Mouse (Mus musculus) MEL (cell line): ENCODE data around the gene Wdr26. TPM values are rescaled to one million over a fixed set of nuclear protein-coding genes. Genes with fewer than 3 reads are reported as not detected.

Experiments
- DNase-seq: peaks from one replicate; pipeline ENCODE4 v3.0.0; 2011; ENCODE audit warnings: low read depth, low spot score
- H3K27ac ChIP-seq: 2 replicates; pipeline ENCODE4 v1.5.1; 2012; ENCODE audit warnings: low read depth, mild to moderate bottlenecking, control low read depth, low read length, moderate library complexity; ENCODE audit not compliant: control insufficient read depth
- H3K27me3 ChIP-seq, 2 experiments: fragments of 150-350 bp in 1 of 2; sonication (generic) in 1 of 2; 2 replicates each; pipeline ENCODE4 v1.6.1; 2012; ENCODE audit warnings: low read length in 2 of 2, mild to moderate bottlenecking in 2 of 2, improper control_type of control experiment in 1 of 2, moderate library complexity in 1 of 2; ENCODE audit not compliant: insufficient read depth in 2 of 2, control insufficient read depth in 1 of 2
- H3K36me3 ChIP-seq, 2 experiments: 2 replicates each; pipeline ENCODE4 v1.6.1; 2012 to 2014; ENCODE audit warnings: low read length in 2 of 2, improper control_type of control experiment in 1 of 2, inconsistent platforms in 1 of 2, mild to moderate bottlenecking in 1 of 2; ENCODE audit not compliant: insufficient read depth in 2 of 2, control insufficient read depth in 1 of 2
- H3K4me1 ChIP-seq, 2 experiments: fragments of 150-350 bp in 1 of 2; sonication (generic) in 1 of 2; 2 replicates each; pipeline ENCODE4 v1.6.1; 2012; ENCODE audit warnings: low read length in 2 of 2, improper control_type of control experiment in 1 of 2, mild to moderate bottlenecking in 1 of 2; ENCODE audit not compliant: insufficient read depth in 2 of 2, control insufficient read depth in 1 of 2
- H3K4me3 ChIP-seq, 2 experiments: fragments of 150-350 bp in 1 of 2; sonication (generic) in 1 of 2; 2 replicates each; pipeline ENCODE4 v1.5.1; 2012; ENCODE audit warnings: low read depth in 2 of 2, low read length in 2 of 2, mild to moderate bottlenecking in 2 of 2, moderate library complexity in 2 of 2, control low read depth in 1 of 2, improper control_type of control experiment in 1 of 2; ENCODE audit not compliant: control insufficient read depth in 1 of 2, insufficient read depth in 1 of 2
- H3K79me2 ChIP-seq: 2 replicates; pipeline ENCODE4 v1.6.1; 2012; ENCODE audit warnings: mild to moderate bottlenecking, low read length, moderate library complexity; ENCODE audit not compliant: control insufficient read depth, poor library complexity, insufficient read depth
- H3K9ac ChIP-seq: 2 replicates; pipeline ENCODE4 v1.6.1; 2012; ENCODE audit warnings: low read depth, mild to moderate bottlenecking, control low read depth, low read length, moderate library complexity; ENCODE audit not compliant: control insufficient read depth, poor library complexity, severe bottlenecking
- H3K9me3 ChIP-seq: fragments of 150-350 bp; sonication (generic); replicated peaks from 2 replicates; pipeline ENCODE4 v1.6.1; 2012; ENCODE audit warnings: mild to moderate bottlenecking, low read length, improper control_type of control experiment, moderate library complexity; ENCODE audit not compliant: insufficient read depth
- CHD1 ChIP-seq: IDR thresholded peaks from 2 replicates; pipeline ENCODE4 v1.6.1; 2012; ENCODE audit warnings: low read depth, mild to moderate bottlenecking, inconsistent platforms, low read length, improper control_type of control experiment
- CHD2 ChIP-seq: IDR thresholded peaks from 2 replicates; pipeline ENCODE4 v1.6.1; 2011; ENCODE audit warnings: low read length, improper control_type of control experiment
- ELF1 ChIP-seq: IDR thresholded peaks from 2 replicates; pipeline ENCODE4 v1.6.1; 2014; ENCODE audit warnings: low read depth, mild to moderate bottlenecking, inconsistent platforms, low read length, improper control_type of control experiment, moderate library complexity
- EP300 ChIP-seq, 2 experiments: IDR thresholded peaks; 2 replicates each; pipeline ENCODE4 v1.6.1; 2011; ENCODE audit warnings: improper control_type of control experiment in 2 of 2, low read length in 2 of 2, low read depth in 1 of 2, mild to moderate bottlenecking in 1 of 2
- GATA1 ChIP-seq: IDR thresholded peaks from 2 replicates; pipeline ENCODE4 v1.6.1; 2011; ENCODE audit warnings: low read depth, low read length, improper control_type of control experiment
- HCFC1 ChIP-seq: IDR thresholded peaks from 2 replicates; pipeline ENCODE4 v1.6.1; 2012; ENCODE audit warnings: low read depth, mild to moderate bottlenecking, inconsistent platforms, low read length, improper control_type of control experiment, moderate library complexity
- MAX ChIP-seq: IDR thresholded peaks from 2 replicates; pipeline ENCODE4 v1.6.1; 2011; ENCODE audit warnings: low read length, improper control_type of control experiment
- MAZ ChIP-seq: IDR thresholded peaks from 2 replicates; pipeline ENCODE4 v1.6.1; 2012; ENCODE audit warnings: low read depth, mild to moderate bottlenecking, inconsistent platforms, low read length, improper control_type of control experiment
- MXI1 ChIP-seq: IDR thresholded peaks from 2 replicates; pipeline ENCODE4 v1.6.1; 2011; ENCODE audit warnings: mild to moderate bottlenecking, low read depth, low read length, improper control_type of control experiment
- MYB ChIP-seq: IDR thresholded peaks from 2 replicates; pipeline ENCODE4 v1.6.1; 2011; ENCODE audit warnings: mild to moderate bottlenecking, low read depth, low read length, improper control_type of control experiment
- POLR2AphosphoS5 ChIP-seq: IDR thresholded peaks from 2 replicates; pipeline ENCODE4 v1.6.1; 2012; ENCODE audit warnings: low read depth, borderline replicate concordance, mild to moderate bottlenecking, inconsistent platforms, low read length, moderate library complexity, mixed read lengths
- RAD21 ChIP-seq: IDR thresholded peaks from 2 replicates; pipeline ENCODE4 v1.6.1; 2011; ENCODE audit warnings: mild to moderate bottlenecking, low read depth, low read length, improper control_type of control experiment
- SMC3 ChIP-seq: IDR thresholded peaks from 2 replicates; pipeline ENCODE4 v1.6.1; 2011; ENCODE audit warnings: low read depth, low read length, improper control_type of control experiment
- TAL1 ChIP-seq: IDR thresholded peaks from 2 replicates; pipeline ENCODE4 v1.6.1; 2012; ENCODE audit warnings: mild to moderate bottlenecking, inconsistent platforms, low read length, moderate library complexity, mixed read lengths
- TBP ChIP-seq: IDR thresholded peaks from 2 replicates; pipeline ENCODE4 v1.8.0; 2011; ENCODE audit warnings: low read depth, low read length, improper control_type of control experiment
- USF1 ChIP-seq: IDR thresholded peaks from 2 replicates; pipeline ENCODE4 v1.6.1; 2014; ENCODE audit warnings: low read depth, mild to moderate bottlenecking, inconsistent platforms, low read length, improper control_type of control experiment, moderate library complexity
- ZC3H11A ChIP-seq: IDR thresholded peaks from 2 replicates; pipeline ENCODE4 v1.6.1; 2012; ENCODE audit warnings: low read depth, mild to moderate bottlenecking, inconsistent platforms, low read length, improper control_type of control experiment
- ZMIZ1 ChIP-seq: IDR thresholded peaks from 2 replicates; pipeline ENCODE4 v1.6.1; 2012; ENCODE audit warnings: low read depth, mild to moderate bottlenecking, inconsistent platforms, low read length, improper control_type of control experiment, moderate library complexity
- ZNF384 ChIP-seq: IDR thresholded peaks from 2 replicates; pipeline ENCODE4 v1.6.1; 2012; ENCODE audit warnings: low read depth, mild to moderate bottlenecking, inconsistent platforms, low read length, improper control_type of control experiment
- polyA plus RNA-seq, 2 experiments: library from polyadenylated mRNA; stranded (reverse) in 1 of 2; unstranded in 1 of 2; fragments of >175 nt in 1 of 2; fragments of >200 nt in 1 of 2; gene quantifications; 2 replicates each; pipeline versions ENCODE4 v1.2.1 to v1.2.4; 2012; ENCODE audit warnings: low replicate concordance in 2 of 2, low read depth in 1 of 2; ENCODE audit not compliant: insufficient read length in 2 of 2, insufficient read depth in 1 of 2, missing spikeins in 1 of 2
- total RNA-seq: library from RNA; depleted of rRNA; stranded (reverse); fragments of 300-350 nt; gene quantifications from 2 replicates; pipeline ENCODE4 v1.2.3, GENCODE M21; 2012

Wdr26 gene
- total and polyA plus RNA-seq, 3 experiments: 21.6 to 35.1 TPM; not detected in 1

GRCm38 (mm10) chr1:181227804-181228203, 16.0 kb upstream of the Wdr26 start:
- Histone ChIP-seq H3K4me3 (no peak overlapping the region), H3K9me3 (no peaks in the 10 kb centered on the region), H3K4me1 (peaks cover 3 to 8% of the 10 kb centered on the region in 2 experiments; a peak in 2 of 4 replicates), H3K79me2 (peaks cover 1% of the 10 kb centered on the region; the same call in 1 of the 2 replicates), H3K9ac (no peak overlapping the region), H3K27me3 (no peaks in the 10 kb centered on the region), H3K36me3 (peaks cover 0 to 7% of the 10 kb centered on the region in 2 experiments; a peak in 2 of 4 replicates), H3K27ac (no peak overlapping the region)
- DNase-seq: no peak
- TF ChIP-seq EP300 (IDR thresholded peaks at IDR 0.05; ENCODE audit: low read depth in 1 of 2, low read length in 2 of 2) (no peak), TBP (no peak), ZMIZ1 (no peak), CHD1 (no peak), USF1 (no peak), GATA1 (no peak), MAZ (no peak), MAX (no peak), ELF1 (no peak), MXI1 (no peak)

DNA sequence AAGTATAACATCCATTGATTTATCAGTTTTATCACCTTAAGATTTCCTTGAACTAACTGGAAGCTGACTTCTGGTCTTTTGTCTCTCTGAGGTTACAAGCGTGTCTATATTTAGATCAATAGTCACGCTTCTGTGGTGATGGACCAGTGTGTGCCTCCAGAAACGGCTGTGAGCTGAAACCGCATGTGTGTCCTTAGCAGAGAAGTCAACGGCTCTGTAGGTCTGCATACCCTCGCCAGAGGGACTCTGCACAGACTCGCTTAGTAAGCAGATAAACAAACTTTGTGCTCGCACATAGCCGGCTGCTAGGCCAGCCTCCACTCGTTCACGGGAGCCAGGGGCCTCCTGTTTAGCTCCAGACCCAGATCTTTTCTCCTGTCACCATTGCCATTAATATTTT, 15.0 kb upstream of the Wdr26 start:
- DNase-seq: no peak
- Histone ChIP-seq H3K27ac (no peak overlapping the region), H3K4me1 (peaks cover 0 to under 1% of the 10 kb centered on the region in 2 experiments; a peak in 1 of 4 replicates), H3K36me3 (no peaks in the 10 kb centered on the region; a peak in 2 of 4 replicates), H3K9me3 (no peaks in the 10 kb centered on the region), H3K27me3 (no peaks in the 10 kb centered on the region), H3K4me3 (no peak overlapping the region), H3K79me2 (no peaks in the 10 kb centered on the region), H3K9ac (no peak overlapping the region)
- TF ChIP-seq ZC3H11A (no peak), CHD2 (no peak), MAX (no peak), USF1 (no peak), SMC3 (no peak), ZMIZ1 (no peak), POLR2AphosphoS5 (no peak), RAD21 (no peak), HCFC1 (no peak), MXI1 (no peak), ELF1 (no peak), TAL1 (no peak), ZNF384 (no peak), MYB (no peak), EP300 (IDR thresholded peaks at IDR 0.05; ENCODE audit: low read depth in 1 of 2, low read length in 2 of 2) (no peak), CHD1 (no peak)
